Mouse (Mus musculus): ENCODE results near the gene Jph2.

DNA sequence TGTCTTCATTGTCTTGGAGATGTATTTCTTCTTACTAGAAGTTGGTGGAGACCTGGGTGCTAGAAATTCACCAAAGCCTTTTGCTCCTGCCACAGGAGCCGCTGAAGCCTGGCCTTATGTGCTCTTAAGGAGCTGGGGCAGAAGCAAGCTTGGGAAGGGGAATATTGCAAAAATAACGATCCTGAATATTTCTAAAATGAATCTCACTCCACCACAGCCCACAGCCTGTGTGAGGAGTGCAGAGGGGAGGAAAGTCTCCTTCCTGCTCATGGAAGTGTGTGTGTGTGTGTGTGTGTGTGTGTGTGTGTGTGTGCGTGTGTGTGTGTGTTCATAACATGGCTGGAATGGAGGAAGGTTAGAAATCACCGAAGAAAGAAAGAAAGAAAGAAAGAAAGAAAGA, 977 bp upstream of the Jph2 start:
- TF ChIP-seq POLR2A (IDR thresholded peaks at IDR 0.05; ENCODE audit: control insufficient read depth, extremely low read depth, insufficient read depth, low read length, poor library complexity), result no peak
- no peak for TF ChIP-seq CTCF (IDR thresholded peaks at IDR 0.05; ENCODE audit: borderline replicate concordance, control insufficient read depth, extremely low read depth, insufficient read depth, low read length, poor library complexity)
